Mouse (Mus musculus) hindbrain, embryonic 15.5 days (tissue): ENCODE measurements around the gene Fam19a4. TPM values are rescaled to one million over a fixed set of nuclear protein-coding genes. Genes with fewer than 3 reads are reported as not detected.
"Not testable (repeated sequence)": the region's sequence is repeated elsewhere in the genome, so short reads cannot be mapped to it uniquely, and the experiment has no call there.

ENCODE experiments used
- ATAC-seq: fragments of 200-750 bp; cut with Nextera tagmentation; 2 replicates; pipeline ENCODE4 v1.8.0; 2017; ENCODE audit warnings: low read depth, moderate number of reproducible peaks, moderate TSS enrichment; ENCODE audit not compliant: low FRiP score
- H3K27ac ChIP-seq: fragments of 300-500 bp; sonication (generic); replicated peaks from 2 replicates; pipeline ENCODE4 v1.5.1; 2015; ENCODE audit warnings: mild to moderate bottlenecking, inconsistent platforms
- H3K27me3 ChIP-seq: fragments of 300-500 bp; sonication (generic); 2 replicates; pipeline ENCODE4 v1.6.1; 2015; ENCODE audit warnings: control low read depth, inconsistent platforms
- H3K36me3 ChIP-seq: fragments of 300-500 bp; sonication (generic); 2 replicates; pipeline ENCODE4 v1.6.1; 2015; ENCODE audit warnings: control low read depth, inconsistent platforms
- H3K4me1 ChIP-seq: fragments of 300-500 bp; sonication (generic); replicated peaks from 2 replicates; pipeline ENCODE4 v1.6.1; 2015; ENCODE audit warnings: control low read depth, inconsistent platforms
- H3K4me2 ChIP-seq: fragments of 300-500 bp; sonication (generic); 2 replicates; pipeline ENCODE4 v1.6.1; 2015; ENCODE audit warnings: moderate library complexity, mild to moderate bottlenecking, inconsistent platforms
- H3K4me3 ChIP-seq: fragments of 300-500 bp; sonication (generic); 2 replicates; pipeline ENCODE4 v1.5.1; 2015; ENCODE audit warnings: mild to moderate bottlenecking, inconsistent platforms
- H3K9ac ChIP-seq: fragments of 300-500 bp; sonication (generic); 2 replicates; pipeline ENCODE4 v1.6.1; 2015; ENCODE audit warnings: inconsistent platforms
- H3K9me3 ChIP-seq: fragments of 300-500 bp; sonication (generic); 2 replicates; pipeline ENCODE4 v1.6.1; 2016; ENCODE audit warnings: control low read depth, inconsistent platforms
- WGBS: fragments of 180-500 bp; shearing (Covaris S2); methylation state at CpG from one replicate; pipeline ENCODE4 v1.1.7; 2015; 5-methylcytosine and 5-hydroxymethylcytosine counted together
- polyA plus RNA-seq: library from polyadenylated mRNA; unstranded; fragments of >200 nt; fragmentation: Nextera tagmentation; extraction: Ambion mirVana; gene quantifications from 2 replicates; pipeline ENCODE4 v1.2.1, GENCODE M21; 2015

Gene Fam19a4
- polyA plus RNA-seq, 1 experiment from 2014 or later, result 3.0 TPM

DNA sequence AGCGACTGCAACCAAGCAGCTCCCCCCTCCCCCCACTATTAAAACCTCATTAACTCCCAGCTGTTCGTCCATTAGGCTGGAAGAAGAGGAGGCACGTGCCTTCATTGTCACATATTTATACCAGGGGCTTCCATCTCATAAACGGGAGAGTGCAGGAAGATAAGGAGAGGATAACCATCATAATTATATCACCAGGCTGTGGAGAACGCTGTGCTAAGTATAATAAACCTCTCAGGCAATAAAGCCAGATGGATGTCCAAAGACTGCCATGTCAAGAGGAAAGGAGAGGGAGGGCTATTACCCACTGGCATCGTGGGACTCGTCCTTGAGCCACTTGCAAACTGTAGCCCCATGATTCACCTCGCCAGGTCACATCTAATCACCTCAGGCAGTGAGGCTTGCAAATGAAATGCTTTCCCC, 151.1 kb downstream of the Fam19a4 start:
- no peaks in the 10 kb centered on the region for H3K9me3 ChIP-seq
- no peaks in the 10 kb centered on the region for H3K27me3 ChIP-seq
- H3K9ac ChIP-seq, result no peak overlapping the region
- no peaks in the 10 kb centered on the region for H3K36me3 ChIP-seq
- peak overlapping the region; percentile 27 for H3K4me2 ChIP-seq
- peak; percentile 56; the same call in 1 of the 2 replicates for ATAC-seq
- peaks cover 7% of the 10 kb centered on the region; the same call in 1 of the 2 replicates for H3K4me1 ChIP-seq
- H3K27ac ChIP-seq, result no peak overlapping the region; the same call in 1 of the 2 replicates
- no peak overlapping the region for H3K4me3 ChIP-seq
- WGBS, result 34% methylated on average over 8 of the region's 8 CpGs

DNA sequence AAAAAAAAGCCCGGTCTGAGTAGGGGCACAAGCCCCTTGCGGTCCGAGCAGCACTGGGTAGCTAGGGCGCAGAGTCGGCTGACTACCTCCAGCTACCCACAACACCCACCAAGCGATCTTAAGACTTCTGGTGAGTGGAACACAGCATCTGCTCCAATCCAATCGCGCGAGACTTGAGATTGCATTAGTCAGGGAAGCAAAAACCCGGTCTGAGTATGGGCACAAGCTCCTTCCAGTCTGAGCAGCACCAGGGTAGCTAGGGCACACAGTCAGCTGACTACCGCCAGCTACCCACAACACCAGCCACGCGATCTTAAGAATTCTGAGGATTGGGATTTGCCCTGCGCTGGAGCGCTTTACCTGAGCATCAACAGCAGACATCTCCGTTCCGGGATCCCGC, 183.1 kb downstream of the Fam19a4 start:
- H3K4me3 ChIP-seq, H3K9me3 ChIP-seq, H3K27me3 ChIP-seq, H3K9ac ChIP-seq, H3K27ac ChIP-seq, ATAC-seq, H3K36me3 ChIP-seq, H3K4me1 ChIP-seq, H3K4me2 ChIP-seq: not testable (repeated sequence)
- 94% methylated on average over 18 of the region's 18 CpGs for WGBS

DNA sequence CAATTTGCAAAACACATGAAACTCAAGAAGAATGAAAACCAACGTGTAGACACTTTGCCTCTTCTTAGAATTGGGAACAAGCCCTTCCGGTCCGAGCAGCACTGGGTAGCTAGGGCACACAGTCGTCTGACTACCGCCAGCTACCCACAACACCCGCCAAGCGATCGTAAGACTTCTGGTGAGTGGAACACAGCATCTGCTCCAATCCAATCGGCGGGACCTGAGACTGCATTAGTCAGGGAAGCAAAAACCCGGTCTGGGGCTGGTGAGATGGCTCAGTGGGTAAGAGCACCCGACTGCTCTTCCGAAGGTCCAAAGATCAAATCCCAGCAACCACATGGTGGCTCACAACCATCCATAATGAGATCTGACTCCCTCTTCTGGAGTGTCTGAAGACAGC, 183.6 kb downstream of the Fam19a4 start:
- not testable (repeated sequence) for H3K27ac ChIP-seq, H3K9ac ChIP-seq, H3K36me3 ChIP-seq, H3K4me3 ChIP-seq, H3K4me1 ChIP-seq, H3K9me3 ChIP-seq, ATAC-seq, H3K27me3 ChIP-seq, H3K4me2 ChIP-seq
- 95% methylated on average over 13 of the region's 13 CpGs for WGBS

DNA sequence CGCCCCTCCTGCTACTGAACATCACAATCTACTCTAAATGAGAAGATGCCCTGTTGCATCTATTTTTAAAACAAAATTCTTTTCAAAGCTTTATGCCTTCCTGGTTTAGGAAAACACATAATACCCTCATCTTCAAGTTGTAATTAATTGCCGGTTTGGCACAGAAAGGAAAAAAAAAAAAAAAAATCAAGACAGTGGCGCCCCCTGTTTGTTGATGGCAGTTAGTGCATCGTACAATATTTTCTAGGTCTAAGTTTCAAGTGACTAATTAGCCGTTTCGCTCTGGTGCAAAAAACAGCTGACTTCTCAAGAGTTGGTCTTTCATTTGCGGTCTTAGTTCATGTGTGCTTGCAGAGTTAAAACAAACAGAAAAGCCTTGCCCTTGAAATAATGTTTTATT, 207.1 kb downstream of the Fam19a4 start:
- ATAC-seq, result no peak

DNA sequence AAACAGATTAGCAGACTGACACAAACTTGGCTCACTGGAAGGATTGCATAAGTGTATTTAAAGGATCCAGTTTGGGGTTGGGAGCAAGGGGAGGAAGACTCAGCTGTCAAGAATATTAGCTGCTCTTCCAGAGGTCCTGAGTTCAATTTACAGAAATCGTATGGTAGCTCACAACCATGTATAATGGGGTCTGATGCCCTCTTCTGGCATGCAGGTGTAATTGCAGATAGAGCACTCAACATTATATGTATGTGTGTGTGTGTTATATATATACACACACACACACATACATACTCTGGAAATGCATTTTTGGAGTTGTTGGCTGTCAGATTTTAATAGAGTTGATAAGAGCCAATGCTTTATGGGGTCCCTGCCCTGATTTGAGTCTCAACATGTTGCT, 216.3 kb downstream of the Fam19a4 start:
- no peaks in the 10 kb centered on the region for H3K27me3 ChIP-seq
- H3K4me2 ChIP-seq, result no peak overlapping the region
- H3K36me3 ChIP-seq, result no peaks in the 10 kb centered on the region
- no peaks in the 10 kb centered on the region for H3K4me1 ChIP-seq
- no peak overlapping the region for H3K4me3 ChIP-seq
- whole genome bisulfite sequencing, result 38% methylated on average over 1 of the region's 1 CpGs
- no peak for ATAC-seq
- no peak overlapping the region for H3K27ac ChIP-seq
- no peak overlapping the region for H3K9ac ChIP-seq
- H3K9me3 ChIP-seq, result no peaks in the 10 kb centered on the region

More for the DNA sequence above, 207.1 kb downstream of the Fam19a4 start:
- Histone ChIP-seq H3K9me3 (no peaks in the 10 kb centered on the region), H3K4me2 (no peak overlapping the region), H3K27me3 (no peaks in the 10 kb centered on the region), H3K9ac (no peak overlapping the region), H3K4me3 (no peak overlapping the region), H3K36me3 (no peaks in the 10 kb centered on the region), H3K27ac (no peak overlapping the region), H3K4me1 (no peaks in the 10 kb centered on the region)
- 71% methylated on average over 7 of the region's 7 CpGs for WGBS

DNA sequence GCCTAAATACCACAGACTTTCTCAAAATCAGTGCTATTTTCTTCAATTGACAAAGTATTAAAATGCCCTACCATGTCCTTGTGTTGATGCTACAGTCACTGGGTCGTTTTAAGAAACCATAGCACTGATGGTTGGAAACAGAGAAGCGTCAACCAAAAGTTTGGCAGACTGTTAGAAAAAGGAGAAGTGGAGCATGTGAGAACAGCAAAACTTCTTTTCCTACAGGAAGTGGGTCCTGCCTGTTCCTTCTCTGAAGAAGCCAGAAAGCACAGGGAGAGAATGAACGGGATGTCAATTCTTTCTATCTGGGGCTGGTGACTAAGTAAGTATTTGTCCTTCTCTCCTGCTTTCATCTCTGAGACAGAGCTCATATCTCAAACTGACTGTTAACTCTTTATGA, 219.6 kb downstream of the Fam19a4 start:
- Histone ChIP-seq H3K9ac (no peak overlapping the region), H3K9me3 (no peaks in the 10 kb centered on the region), H3K4me2 (no peak overlapping the region), H3K27me3 (no peaks in the 10 kb centered on the region), H3K36me3 (no peaks in the 10 kb centered on the region), H3K4me1 (no peaks in the 10 kb centered on the region), H3K4me3 (no peak overlapping the region), H3K27ac (no peak overlapping the region)
- ATAC-seq, result no peak
- WGBS, result 76% methylated on average over 3 of the region's 3 CpGs

DNA sequence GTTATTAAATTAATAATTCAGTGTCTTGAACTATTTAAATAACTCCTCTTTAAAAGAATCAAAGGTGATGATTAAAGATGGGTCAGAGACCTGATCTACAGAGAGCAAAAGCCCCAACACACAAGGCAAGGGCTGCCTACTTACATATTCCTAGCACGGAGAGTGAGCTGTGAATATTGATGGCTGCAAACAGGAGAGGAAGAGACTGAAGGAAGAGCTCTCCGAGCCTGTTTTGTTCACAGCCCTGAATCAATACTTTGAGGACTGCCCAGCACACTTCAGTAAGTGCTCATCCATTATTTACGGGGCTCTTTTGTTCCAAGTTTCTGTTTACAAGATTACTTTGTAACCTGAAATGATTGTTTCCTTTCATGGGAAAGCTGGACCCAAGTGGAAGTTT, 233.6 kb downstream of the Fam19a4 start:
- Histone ChIP-seq H3K27ac (no peak overlapping the region), H3K9me3 (no peaks in the 10 kb centered on the region), H3K4me3 (no peak overlapping the region), H3K4me2 (no peak overlapping the region), H3K27me3 (no peaks in the 10 kb centered on the region), H3K9ac (no peak overlapping the region), H3K36me3 (no peaks in the 10 kb centered on the region), H3K4me1 (no peaks in the 10 kb centered on the region)
- no peak for ATAC-seq
- 19% methylated on average over 3 of the region's 3 CpGs for WGBS

DNA sequence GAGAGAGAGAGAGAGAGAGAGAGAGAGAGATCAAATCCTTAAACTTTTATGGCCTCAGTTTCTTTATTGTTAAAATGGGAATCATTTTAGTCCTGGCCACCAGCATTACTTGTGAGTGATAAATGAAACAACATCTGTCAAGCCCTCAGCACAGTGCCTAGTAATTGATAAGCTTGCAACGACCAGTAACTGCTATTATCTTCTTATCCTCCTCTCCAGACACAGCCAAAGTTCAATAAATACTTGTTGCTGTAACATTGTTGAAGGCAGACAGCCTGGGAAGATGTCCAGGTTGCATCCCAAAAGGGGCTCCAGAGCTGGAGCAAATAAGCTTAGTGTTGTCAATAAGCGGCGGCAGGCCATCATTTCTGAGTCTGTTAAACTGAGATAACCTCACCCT, 257.2 kb downstream of the Fam19a4 start:
- Histone ChIP-seq H3K27me3 (no peaks in the 10 kb centered on the region), H3K4me3 (no peak overlapping the region), H3K27ac (no peak overlapping the region), H3K4me1 (no peaks in the 10 kb centered on the region), H3K36me3 (no peaks in the 10 kb centered on the region), H3K4me2 (no peak overlapping the region), H3K9me3 (no peaks in the 10 kb centered on the region), H3K9ac (no peak overlapping the region)
- no peak for ATAC-seq
- WGBS, result 77% methylated on average over 3 of the region's 3 CpGs

DNA sequence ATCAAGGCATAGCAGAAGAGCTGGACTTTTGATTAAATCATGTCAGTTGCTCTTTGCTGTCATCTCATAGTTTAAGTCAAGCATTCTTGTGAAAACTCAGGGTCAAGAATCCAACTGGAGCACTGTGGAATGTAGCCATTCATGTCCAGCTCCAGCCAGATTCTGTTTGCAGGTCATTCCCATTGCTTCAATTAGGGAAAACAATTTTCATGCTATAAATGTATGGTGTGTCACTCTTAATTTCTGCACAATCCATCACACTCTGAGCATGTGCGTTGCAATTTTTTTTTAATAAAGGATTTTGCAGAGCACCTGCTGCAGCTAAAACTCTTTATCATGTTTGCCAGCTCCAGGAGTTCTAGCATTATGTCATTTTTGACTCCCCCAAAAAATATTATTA, 261.5 kb downstream of the Fam19a4 start:
- Histone ChIP-seq H3K36me3 (no peaks in the 10 kb centered on the region), H3K4me3 (no peak overlapping the region), H3K9me3 (no peaks in the 10 kb centered on the region), H3K27ac (no peak overlapping the region), H3K4me2 (no peak overlapping the region), H3K9ac (no peak overlapping the region), H3K4me1 (no peaks in the 10 kb centered on the region), H3K27me3 (no peaks in the 10 kb centered on the region)
- no peak for ATAC-seq
- 81% methylated on average over 1 of the region's 1 CpGs for WGBS

DNA sequence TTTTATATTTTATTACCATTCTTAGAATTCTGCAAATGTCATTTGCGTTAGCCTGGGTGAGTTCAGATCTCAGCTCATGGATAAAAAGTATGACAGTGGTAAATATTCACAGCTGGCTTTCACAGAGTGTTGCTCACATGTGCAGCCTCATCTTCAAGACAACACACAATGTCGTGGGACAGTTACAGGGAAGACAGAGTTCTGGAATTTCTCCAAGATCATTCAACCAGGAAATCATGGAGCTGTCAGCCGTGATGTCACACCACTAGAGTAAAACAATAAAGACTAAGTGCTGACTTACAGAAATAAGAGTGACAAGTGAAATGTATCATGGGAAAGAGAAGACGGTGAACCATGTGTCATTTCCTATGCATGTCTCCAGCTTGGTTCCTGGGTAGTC, 262.8 kb downstream of the Fam19a4 start:
- H3K4me1 ChIP-seq, result no peaks in the 10 kb centered on the region
- no peak overlapping the region for H3K27ac ChIP-seq
- no peak overlapping the region for H3K4me2 ChIP-seq
- H3K9me3 ChIP-seq, result no peaks in the 10 kb centered on the region
- no peak overlapping the region for H3K9ac ChIP-seq
- WGBS, result 71% methylated on average over 4 of the region's 4 CpGs
- no peaks in the 10 kb centered on the region for H3K36me3 ChIP-seq
- H3K27me3 ChIP-seq, result no peaks in the 10 kb centered on the region
- H3K4me3 ChIP-seq, result no peak overlapping the region
- ATAC-seq, result no peak

Other genes starting within 250 kb of the Fam19a4 start
- gene Eogt, start 88.8 kb upstream of the Fam19a4 start, polyA plus RNA-seq, result 12.8 and 14.2 TPM in 2 replicates
- 33.0 and 37.2 TPM in 2 replicates for gene Tmf1, start 118.7 kb upstream of the Fam19a4 start, polyA plus RNA-seq
- 84.0 and 84.3 TPM in 2 replicates for gene Uba3, start 145.2 kb upstream of the Fam19a4 start, polyA plus RNA-seq
- gene Arl6ip5, start 150.3 kb upstream of the Fam19a4 start, polyA plus RNA-seq, result 132 and 133 TPM in 2 replicates
- gene Lmod3, start 192.3 kb upstream of the Fam19a4 start, polyA plus RNA-seq, result not detected in 2 replicates